Mouse (Mus musculus) liver, embryonic 14.5 days (tissue): Measurements from ENCODE around the gene Tmem205. TPM values are rescaled to one million over a fixed set of nuclear protein-coding genes. Genes with fewer than 3 reads are reported as not detected.

Experiments
- ATAC-seq: fragments of 200-750 bp; cut with Nextera tagmentation; 2 replicates; pipeline ENCODE4 v1.8.0; 2017; ENCODE audit warnings: moderate number of reproducible peaks, mild to moderate bottlenecking, moderate library complexity; ENCODE audit not compliant: insufficient read depth
- DNase-seq, 3 experiments: peaks; one replicate each; pipeline ENCODE4 v3.0.0-alpha.2; 2012 to 2013; ENCODE audit warnings: low read depth in 3 of 3, low spot score in 3 of 3
- H3K27ac ChIP-seq: fragments of 300-500 bp; sonication (generic); 2 replicates; pipeline ENCODE4 v1.5.1; 2014; ENCODE audit warnings: moderate library complexity, mild to moderate bottlenecking, control low read depth, inconsistent platforms
- H3K27me3 ChIP-seq: fragments of 300-500 bp; sonication (generic); 2 replicates; pipeline ENCODE4 v1.6.1; 2014; ENCODE audit warnings: mild to moderate bottlenecking, low read length, moderate library complexity; ENCODE audit not compliant: control insufficient read depth, insufficient read depth
- H3K36me3 ChIP-seq: fragments of 300-500 bp; sonication (generic); replicated peaks from 2 replicates; pipeline ENCODE4 v1.6.1; 2014; ENCODE audit warnings: low read depth; ENCODE audit not compliant: control insufficient read depth, insufficient read depth
- H3K4me1 ChIP-seq, 2 experiments: fragments of 200-500 bp in 1 of 2; fragments of 300-500 bp in 1 of 2; sonication (generic) in 1 of 2; replicated peaks; 2 replicates each; pipeline ENCODE4 v1.6.1; 2012 to 2014; ENCODE audit warnings: antibody characterized with exemption in 1 of 2, inconsistent platforms in 1 of 2, low read length in 1 of 2; ENCODE audit not compliant: control insufficient read depth in 2 of 2, insufficient read depth in 2 of 2
- H3K4me2 ChIP-seq: fragments of 300-500 bp; sonication (generic); 2 replicates; pipeline ENCODE4 v1.6.1; 2014; ENCODE audit warnings: low read depth, mild to moderate bottlenecking, control low read depth, moderate library complexity
- H3K4me3 ChIP-seq, 2 experiments: fragments of 200-500 bp in 1 of 2; fragments of 300-500 bp in 1 of 2; sonication (generic) in 1 of 2; 2 replicates each; pipeline ENCODE4 v1.5.1; 2012 to 2014; ENCODE audit warnings: low read depth in 2 of 2, low read length in 2 of 2, mild to moderate bottlenecking in 2 of 2, control low read depth in 1 of 2, inconsistent platforms in 1 of 2, moderate library complexity in 1 of 2; ENCODE audit not compliant: insufficient read depth in 1 of 2
- H3K9ac ChIP-seq: fragments of 300-500 bp; sonication (generic); replicated peaks from 2 replicates; pipeline ENCODE4 v1.6.1; 2014; ENCODE audit warnings: mild to moderate bottlenecking, control low read depth, moderate library complexity
- H3K9me3 ChIP-seq: fragments of 300-500 bp; sonication (generic); 2 replicates; pipeline ENCODE4 v1.6.1; 2016; ENCODE audit warnings: low read length, mixed read lengths; ENCODE audit not compliant: control insufficient read depth
- CTCF ChIP-seq: IDR thresholded peaks from 2 replicates; pipeline ENCODE4 v1.5.1; 2016; ENCODE audit warnings: antibody characterized with exemption, low read depth, control low read depth
- EP300 ChIP-seq: IDR thresholded peaks from 2 replicates; pipeline ENCODE4 v1.6.1; 2016; ENCODE audit warnings: antibody characterized with exemption, low read depth
- WGBS: fragments of 180-500 bp; shearing (Covaris S2); extraction: QIAGEN DNeasy Blood & Tissue Kit; methylation state at CpG from one replicate; pipeline ENCODE4 v1.1.7; 2014; ENCODE audit not compliant: insufficient replicate concordance; 5-methylcytosine and 5-hydroxymethylcytosine counted together
- polyA plus RNA-seq, 2 experiments: library from polyadenylated mRNA; depleted of rRNA in 1 of 2; stranded (reverse) in 1 of 2; unstranded in 1 of 2; fragments of >200 nt; fragmentation: Nextera tagmentation in 1 of 2; extraction: Ambion mirVana in 1 of 2; gene quantifications; 2 replicates each; pipeline versions ENCODE4 v1.2.1 to v1.2.3; 2012 to 2014

The Tmem205 gene
- polyA plus RNA-seq, 2 experiments: 37.5 to 110 TPM

DNA sequence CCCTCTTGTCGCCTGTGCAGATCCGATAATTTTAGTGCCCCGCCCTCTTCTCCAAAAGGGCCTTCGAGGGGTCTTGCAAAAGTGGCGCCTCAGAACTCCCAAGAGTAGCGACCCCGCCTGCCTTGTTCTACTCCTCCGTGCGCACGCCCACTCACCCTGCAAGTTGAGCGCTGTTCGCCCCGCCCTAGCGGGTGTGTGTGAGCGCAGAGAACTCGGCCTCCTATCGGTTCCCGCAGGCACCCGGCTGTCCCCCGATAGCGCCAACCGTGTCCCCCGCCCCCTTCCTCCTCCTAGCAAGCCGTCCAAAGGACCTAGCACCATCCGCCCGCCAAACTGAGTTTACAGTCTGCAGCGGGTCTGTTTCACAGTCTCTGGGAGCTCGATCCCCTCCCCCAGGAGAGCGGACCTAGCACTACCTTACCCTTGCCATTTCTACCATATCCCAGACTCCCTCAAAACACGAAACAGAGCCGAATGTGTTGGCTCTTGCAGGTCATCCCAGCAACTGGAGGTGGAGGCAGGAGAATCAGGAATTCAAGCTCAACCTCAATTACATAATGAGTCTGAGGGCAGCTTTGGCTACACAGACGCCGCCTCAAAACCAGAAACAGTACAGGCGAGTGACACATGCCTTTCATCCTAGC lies 35.2 kb upstream of the Tmem205 start:
- WGBS: under 1% methylated on average over 34 of the region's 34 CpGs
- Histone ChIP-seq H3K36me3 (peaks cover 44% of the 10 kb centered on the region), H3K4me2 (peak overlapping the region; percentile 71), H3K4me3 (peak overlapping the region; percentile 93 to 94), H3K4me1 (peaks cover 13 to 24% of the 10 kb centered on the region in 2 experiments), H3K27me3 (no peaks in the 10 kb centered on the region), H3K27ac (peak overlapping the region; percentile 95), H3K9ac (peak overlapping the region; percentile 99), H3K9me3 (no peaks in the 10 kb centered on the region)
- DNase-seq (peak; percentile 95 to 97 (median 96)), ATAC-seq (peak; percentile 90)
- TF ChIP-seq EP300 (peak; percentile 94), CTCF (peak; percentile 57)

GRCm38 (mm10) chr9:21962010-21962409 lies 34.7 kb upstream of the Tmem205 start:
- H3K4me1 ChIP-seq: peaks cover 13 to 24% of the 10 kb centered on the region in 2 experiments
- H3K9me3 ChIP-seq: no peaks in the 10 kb centered on the region
- H3K9ac ChIP-seq: peak overlapping the region; percentile 89
- peak overlapping the region; percentile 68 to 94 for H3K4me3 ChIP-seq
- WGBS: 0% methylated on average over 15 of the region's 15 CpGs
- H3K27me3 ChIP-seq: no peaks in the 10 kb centered on the region
- peaks cover 45% of the 10 kb centered on the region for H3K36me3 ChIP-seq
- TF ChIP-seq CTCF (0 out of 2 replicates have a peak, but pooled peaks have one; percentile 7), EP300 (no peak)
- ATAC-seq (peak; percentile 10; the same call in 1 of the 2 replicates), DNase-seq (no peak)
- H3K4me2 ChIP-seq: peak overlapping the region; percentile 71
- peak overlapping the region; percentile 75 for H3K27ac ChIP-seq

DNA sequence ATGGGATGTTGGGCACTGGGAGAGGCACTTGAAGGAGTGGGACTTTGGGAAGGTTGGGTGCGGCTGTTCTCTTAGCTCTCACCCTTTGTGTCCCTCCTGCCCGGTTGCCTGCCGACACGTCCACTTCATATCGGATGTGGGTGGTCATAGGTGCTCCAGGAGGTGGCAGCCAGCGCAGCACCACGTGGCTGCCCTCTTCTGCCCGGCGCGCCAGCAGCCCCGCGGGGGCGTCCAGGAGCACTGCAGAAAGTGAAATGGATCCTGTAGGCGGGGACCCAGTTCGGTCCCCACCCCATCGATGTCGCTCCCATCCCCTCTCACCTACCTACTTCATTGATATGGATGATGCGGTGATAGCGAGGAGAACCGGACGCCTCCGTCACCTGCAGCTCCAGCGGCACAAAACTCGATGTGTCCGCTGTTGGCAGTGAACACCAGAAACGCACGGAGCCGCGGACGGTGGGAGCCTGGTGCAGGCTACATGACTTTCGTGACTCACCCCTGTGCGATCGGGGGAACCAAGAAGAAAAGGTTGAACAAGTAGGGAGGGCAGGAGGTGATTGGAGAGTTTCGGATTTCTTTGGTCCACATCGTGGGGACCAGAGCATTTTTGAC lies 34.1 kb upstream of the Tmem205 start:
- Histone ChIP-seq H3K4me1 (peaks cover 13 to 24% of the 10 kb centered on the region in 2 experiments), H3K4me3 (peak overlapping the region; percentile 68 to 94), H3K36me3 (peaks cover 45% of the 10 kb centered on the region), H3K27ac (peak overlapping the region; percentile 75), H3K4me2 (peak overlapping the region; percentile 71), H3K27me3 (no peaks in the 10 kb centered on the region), H3K9me3 (no peaks in the 10 kb centered on the region), H3K9ac (peak overlapping the region; percentile 89)
- under 1% methylated on average over 35 of the region's 35 CpGs for WGBS
- DNase-seq: no peak
- TF ChIP-seq EP300: no peak
- peak; percentile 33; the same call in 1 of the 2 replicates for TF ChIP-seq CTCF
- ATAC-seq: no peak

- no peak for DNase-seq
- Histone ChIP-seq H3K27me3 (no peaks in the 10 kb centered on the region), H3K4me1 (peaks cover 13 to 26% of the 10 kb centered on the region in 2 experiments), H3K36me3 (peaks cover 45% of the 10 kb centered on the region), H3K9ac (peak overlapping the region; percentile 89), H3K9me3 (no peaks in the 10 kb centered on the region), H3K4me2 (peak overlapping the region; percentile 71), H3K27ac (peak overlapping the region; percentile 75), H3K4me3 (peak overlapping the region; percentile 68 to 94)
- TF ChIP-seq CTCF: peak; percentile 45
- TF ChIP-seq EP300: no peak
- ATAC-seq: no peak
- WGBS: 40% methylated on average over 26 of the region's 26 CpGs
These were observed 33.3 kb upstream of the Tmem205 start for GRCm38 (mm10) chr9:21960558-21961208.

- H3K4me2 ChIP-seq: peak overlapping the region; percentile 71
- DNase-seq (no peak), ATAC-seq (no peak)
- H3K4me3 ChIP-seq: peak overlapping the region; percentile 68 to 94
- peaks cover 45% of the 10 kb centered on the region for H3K36me3 ChIP-seq
- H3K9me3 ChIP-seq: no peaks in the 10 kb centered on the region
- H3K4me1 ChIP-seq: peaks cover 13 to 26% of the 10 kb centered on the region in 2 experiments
- no peak for TF ChIP-seq EP300
- no peak for TF ChIP-seq CTCF
- H3K27me3 ChIP-seq: no peaks in the 10 kb centered on the region
- 72% methylated on average over 9 of the region's 9 CpGs for WGBS
- peak overlapping the region; percentile 75; the same call in 1 of the 2 replicates for H3K27ac ChIP-seq
- H3K9ac ChIP-seq: peak overlapping the region; percentile 89
These were observed 32.8 kb upstream of the Tmem205 start for GRCm38 (mm10) chr9:21960135-21960534.
